In the genomic region with DNA sequence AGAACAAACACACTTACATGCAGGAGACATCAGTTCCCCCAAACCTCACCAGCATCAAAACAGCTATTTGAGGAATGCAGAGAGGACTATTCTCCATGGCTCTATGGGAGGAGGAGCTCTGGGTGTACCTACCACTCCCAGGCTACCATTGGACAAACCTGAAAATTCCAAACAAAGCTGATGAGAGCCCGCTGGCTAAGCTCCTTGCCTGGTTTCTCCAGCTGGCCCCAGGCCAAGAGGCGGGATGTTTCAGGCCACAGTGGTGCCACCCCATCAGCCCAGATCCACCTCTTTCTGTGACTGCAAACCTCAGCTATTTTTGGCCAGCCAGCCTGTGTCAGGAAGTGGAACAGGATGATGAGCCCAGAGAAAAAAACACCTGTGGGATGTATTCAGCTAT, we compare ENCODE assay signal across 8 mouse cellular contexts. TPM values are rescaled to one million over a fixed set of nuclear protein-coding genes. Genes with fewer than 3 reads are reported as not detected.
DNase-seq lines count a peak whose midpoint lies in the region; TF ChIP-seq lines count a peak whose summit lies in the region.

No protein-coding gene starts in this region.

- no peaks in the 10 kb centered on the region for H3K27me3 ChIP-seq in myocyte (ENCODE audit: control insufficient read depth, insufficient read depth, insufficient read length)

- H3K4me2 ChIP-seq in myocyte (ENCODE audit: low read depth) = peak overlapping the region; percentile 73

- intact Hi-C loops in left cerebral cortex, adult 2 months (cut with DNase I) = no loop called here
- intact Hi-C loops in gastrocnemius, postnatal 36 days (cut with DNase I) = no loop called here

- no peak overlapping the region for H3K27ac ChIP-seq in left cerebral cortex, adult 2 months

- DNase-seq in left cerebral cortex, adult 2 months (ENCODE audit: extremely low spot score in 1 of 2, low spot score in 2 of 2) = peak; percentile 17 to 22
- DNase-seq in left cerebral cortex, adult 8-10 months (ENCODE audit: low spot score in 2 of 2) = no peak
- DNase-seq in adrenal gland, adult (ENCODE audit: inconsistent age in 2 of 2, low spot score in 1 of 2) = peak; percentile 72 to 84
- DNase-seq in gastrocnemius, postnatal 36 days = peak; percentile 68 to 72
- DNase-seq in kidney, adult 9 months = peak; percentile 92
- no peak for DNase-seq in spleen, adult 12 weeks (ENCODE audit: low spot score)
- DNase-seq in layer of hippocampus, adult 11-12 months (ENCODE audit: low spot score) = no peak

- H3K79me2 ChIP-seq in myocyte (ENCODE audit: control insufficient read depth, insufficient read depth) = no peaks in the 10 kb centered on the region

- no peak overlapping the region for H3K4me3 ChIP-seq in left cerebral cortex, adult 2 months
- H3K4me3 ChIP-seq in myocyte = no peak overlapping the region

- no peak overlapping the region for H3ac ChIP-seq in myocyte (ENCODE audit: control insufficient read depth, insufficient read length)

- TF ChIP-seq POLR2A in myocyte (IDR thresholded peaks at IDR 0.05; ENCODE audit: insufficient read length, low read depth) = no peak

- no peaks in the 10 kb centered on the region for H3K36me3 ChIP-seq in myocyte (ENCODE audit: control insufficient read depth, insufficient read depth)

- TF ChIP-seq CTCF in left cerebral cortex, adult 2 months (IDR thresholded peaks at IDR 0.05) = no peak

TF ChIP-seq in myocyte, 11 proteins besides CTCF, POLR2A, EP300 and RAD21:
- TF ChIP-seq USF1 (IDR thresholded peaks at IDR 0.05; ENCODE audit: low read depth) (no peak), MAX (IDR thresholded peaks at IDR 0.05; ENCODE audit: low read depth) (no peak), CEBPB (IDR thresholded peaks at IDR 0.05; ENCODE audit: insufficient read depth, poor library complexity, severe bottlenecking) (no peak), REST (IDR thresholded peaks at IDR 0.05; ENCODE audit: insufficient read depth, insufficient read length) (no peak), E2F4 (IDR thresholded peaks at IDR 0.05; ENCODE audit: insufficient read depth) (no peak), SRF (IDR thresholded peaks at IDR 0.05; ENCODE audit: control insufficient read depth, insufficient read length, low read depth) (no peak), TCF3 (IDR thresholded peaks at IDR 0.05; ENCODE audit: insufficient read length, low read depth) (no peak), POLR2AphosphoS2 (IDR thresholded peaks at IDR 0.05; ENCODE audit: insufficient read length, low read depth) (no peak), TCF12 (IDR thresholded peaks at IDR 0.05; ENCODE audit: insufficient read depth, poor library complexity, severe bottlenecking) (no peak), MYOD1 (IDR thresholded peaks at IDR 0.05; ENCODE audit: control insufficient read depth in 1 of 3, insufficient read length in 2 of 3, low read depth in 2 of 3) (no peak), MYOG (IDR thresholded peaks at IDR 0.05; ENCODE audit: control insufficient read depth in 1 of 3, insufficient read depth in 1 of 3, insufficient read length in 2 of 3, low read depth in 2 of 3) (no peak)

RNA-seq across cellular contexts. Expression of gene Insig1, which starts 33.0 kb away (rescaled TPM):
- 10 to 100 TPM; 76.8 to 82.2 TPM for total RNA-seq in left cerebral cortex, adult 2 months (2021)
- total RNA-seq in left cerebral cortex, adult 8-10 months (2022) = 100 to 1,000 TPM in 3 of 4 experiments, 10 to 100 TPM in 1; 93.1 to 116 (median 115) TPM
- 10 to 100 TPM in 1 of 2 experiments, 1 to 10 TPM in 1; 7.4 to 11.1 TPM for total RNA-seq in gastrocnemius, postnatal 36 days (2021)
- polyA plus RNA-seq in myocyte (2012; fragmentation: generic; extraction: Trizol) = 67.4 TPM

Comparison
In these comparisons a context has a peak if more than half of its experiments do, and no peak if none do; other contexts are left out.
1. DNase-seq: peak in left cerebral cortex, adult 2 months (2 of 2), adrenal gland, adult (2 of 2), gastrocnemius, postnatal 36 days (2 of 2) and kidney, adult 9 months (single experiment); none in left cerebral cortex, adult 8-10 months (0 of 2), spleen, adult 12 weeks (single experiment) and layer of hippocampus, adult 11-12 months (single experiment).
2. RNA of gene Insig1, which starts 33.0 kb away (total RNA-seq): 93.1 to 116 TPM in left cerebral cortex, adult 8-10 months and 76.8 to 82.2 TPM in left cerebral cortex, adult 2 months; 7.4 to 11.1 TPM in gastrocnemius, postnatal 36 days; every median in the first group is over 4 times any median in the second.